Mouse (Mus musculus) lung, embryonic 15.5 days (tissue): ENCODE measurements around the gene Ins2. TPM values are rescaled to one million over a fixed set of nuclear protein-coding genes. Genes with fewer than 3 reads are reported as not detected.

Source experiments
- ATAC-seq: fragments of 200-750 bp; cut with Nextera tagmentation; 2 replicates; pipeline ENCODE4 v1.8.0; 2017; ENCODE audit warnings: moderate number of reproducible peaks, borderline replicate concordance; ENCODE audit not compliant: low FRiP score, low TSS enrichment; ENCODE audit errors: extremely low read depth
- H3K27ac ChIP-seq: fragments of 300-500 bp; sonication (generic); 2 replicates; pipeline ENCODE4 v1.5.1; 2015; ENCODE audit warnings: moderate library complexity, mild to moderate bottlenecking, inconsistent platforms
- H3K27me3 ChIP-seq: fragments of 300-500 bp; sonication (generic); 2 replicates; pipeline ENCODE4 v1.6.1; 2015; ENCODE audit warnings: inconsistent platforms
- H3K36me3 ChIP-seq: fragments of 300-500 bp; sonication (generic); 2 replicates; pipeline ENCODE4 v1.6.1; 2015; ENCODE audit warnings: inconsistent platforms
- H3K4me1 ChIP-seq: fragments of 300-500 bp; sonication (generic); 2 replicates; pipeline ENCODE4 v1.6.1; 2015; ENCODE audit warnings: inconsistent platforms
- H3K4me2 ChIP-seq: fragments of 300-500 bp; sonication (generic); 2 replicates; pipeline ENCODE4 v1.6.1; 2015; ENCODE audit warnings: inconsistent platforms, mild to moderate bottlenecking, moderate library complexity
- H3K4me3 ChIP-seq: fragments of 300-500 bp; sonication (generic); 2 replicates; pipeline ENCODE4 v1.5.1; 2015; ENCODE audit warnings: mild to moderate bottlenecking, inconsistent platforms
- H3K9ac ChIP-seq: fragments of 300-500 bp; sonication (generic); 2 replicates; pipeline ENCODE4 v1.6.1; 2015; ENCODE audit warnings: inconsistent platforms
- H3K9me3 ChIP-seq: fragments of 300-500 bp; sonication (generic); 2 replicates; pipeline ENCODE4 v1.6.1; 2016; ENCODE audit warnings: inconsistent platforms
- WGBS: fragments of 180-500 bp; shearing (Covaris S2); methylation state at CpG from one replicate; pipeline ENCODE4 v1.1.7; 2015; 5-methylcytosine and 5-hydroxymethylcytosine counted together
- polyA plus RNA-seq: library from polyadenylated mRNA; unstranded; fragments of >200 nt; fragmentation: Nextera tagmentation; extraction: Ambion mirVana; gene quantifications from 2 replicates; pipeline ENCODE4 v1.2.1, GENCODE M21; 2015

The Ins2 gene
- polyA plus RNA-seq, 1 experiment from 2014 or later: not detected

GRCm38 (mm10) chr7:142675141-142675540 lies 68.0 kb downstream of the Ins2 start:
- Histone ChIP-seq H3K27me3 (no peaks in the 10 kb centered on the region), H3K9me3 (peaks cover 9% of the 10 kb centered on the region; the same call in 1 of the 2 replicates), H3K4me1 (no peaks in the 10 kb centered on the region), H3K36me3 (no peaks in the 10 kb centered on the region), H3K9ac (no peak overlapping the region), H3K4me2 (no peak overlapping the region), H3K4me3 (no peak overlapping the region), H3K27ac (no peak overlapping the region)
- WGBS: 61% methylated on average over 6 of the region's 6 CpGs
- no peak for ATAC-seq

GRCm38 (mm10) chr7:142672120-142672519 lies 71.1 kb downstream of the Ins2 start:
- no peak overlapping the region for H3K4me3 ChIP-seq
- no peak overlapping the region for H3K27ac ChIP-seq
- no peak overlapping the region for H3K4me2 ChIP-seq
- 15% methylated on average over 4 of the region's 4 CpGs for WGBS
- no peaks in the 10 kb centered on the region for H3K4me1 ChIP-seq
- H3K9ac ChIP-seq: no peak overlapping the region
- no peak for ATAC-seq
- no peaks in the 10 kb centered on the region for H3K36me3 ChIP-seq
- peaks cover 19% of the 10 kb centered on the region for H3K9me3 ChIP-seq
- H3K27me3 ChIP-seq: 0 out of 2 replicates have a peak, but pooled peaks cover under 1% of the 10 kb centered on the region

GRCm38 (mm10) chr7:142671067-142671466 lies 72.1 kb downstream of the Ins2 start:
- no peaks in the 10 kb centered on the region for H3K4me1 ChIP-seq
- H3K9ac ChIP-seq: no peak overlapping the region
- H3K36me3 ChIP-seq: no peaks in the 10 kb centered on the region
- ATAC-seq: no peak
- H3K4me2 ChIP-seq: no peak overlapping the region
- no peak overlapping the region for H3K27ac ChIP-seq
- H3K27me3 ChIP-seq: peaks cover 11% of the 10 kb centered on the region
- 76% methylated on average over 1 of the region's 1 CpGs for WGBS
- H3K4me3 ChIP-seq: no peak overlapping the region
- H3K9me3 ChIP-seq: peaks cover 19% of the 10 kb centered on the region

GRCm38 (mm10) chr7:142669751-142670625 lies 73.2 kb downstream of the Ins2 start, which contains the start of gene Gm49394:
Gm49394 (minus strand) TSS chr7:142669942.
- no peak within 1 kb of the TSS for H3K4me2 ChIP-seq
- peaks cover 19% of the 10 kb centered on the region for H3K9me3 ChIP-seq
- 81% methylated on average over 23 of the region's 23 CpGs for WGBS
- no peak within 1 kb of the TSS for H3K27ac ChIP-seq
- ATAC-seq: no peak
- H3K9ac ChIP-seq: no peak within 1 kb of the TSS
- H3K27me3 ChIP-seq: peaks cover 21% of the 10 kb centered on the region
- no peak within 1 kb of the TSS for H3K4me3 ChIP-seq
- H3K36me3 ChIP-seq: no peaks in the 10 kb centered on the region
- no peaks in the 10 kb centered on the region for H3K4me1 ChIP-seq

GRCm38 (mm10) chr7:142668328-142668727 lies 74.9 kb downstream of the Ins2 start:
- peaks cover 9% of the 10 kb centered on the region for H3K4me1 ChIP-seq
- H3K9me3 ChIP-seq: peaks cover 19% of the 10 kb centered on the region
- no peaks in the 10 kb centered on the region for H3K36me3 ChIP-seq
- peaks cover 38% of the 10 kb centered on the region for H3K27me3 ChIP-seq
- ATAC-seq: no peak
- WGBS: 84% methylated on average over 1 of the region's 1 CpGs
- no peak overlapping the region for H3K4me3 ChIP-seq
- H3K27ac ChIP-seq: no peak overlapping the region
- H3K4me2 ChIP-seq: no peak overlapping the region
- H3K9ac ChIP-seq: no peak overlapping the region

- H3K27ac ChIP-seq: no peak overlapping the region
- ATAC-seq: no peak
- H3K27me3 ChIP-seq: peaks cover 46% of the 10 kb centered on the region
- H3K9ac ChIP-seq: no peak overlapping the region
- H3K9me3 ChIP-seq: peaks cover 19% of the 10 kb centered on the region
- H3K4me2 ChIP-seq: no peak overlapping the region
- no peak overlapping the region for H3K4me3 ChIP-seq
- peaks cover 9% of the 10 kb centered on the region for H3K4me1 ChIP-seq
- 96% methylated on average over 18 of the region's 18 CpGs for WGBS
- H3K36me3 ChIP-seq: no peaks in the 10 kb centered on the region
These were observed 75.7 kb downstream of the Ins2 start for GRCm38 (mm10) chr7:142667521-142667920.

GRCm38 (mm10) chr7:142666659-142667058 lies 76.5 kb downstream of the Ins2 start, which contains the start of gene Igf2:
Igf2 (minus strand) TSS chr7:142666816.
- no peaks in the 10 kb centered on the region for H3K36me3 ChIP-seq
- H3K9me3 ChIP-seq: peaks cover 19% of the 10 kb centered on the region
- WGBS: 44% methylated on average over 2 of the region's 2 CpGs
- no peak within 1 kb of the TSS for H3K4me2 ChIP-seq
- H3K4me1 ChIP-seq: peaks cover 9% of the 10 kb centered on the region
- no peak within 1 kb of the TSS for H3K4me3 ChIP-seq
- H3K9ac ChIP-seq: no peak within 1 kb of the TSS
- peaks cover 55% of the 10 kb centered on the region for H3K27me3 ChIP-seq
- no peak within 1 kb of the TSS for H3K27ac ChIP-seq
- ATAC-seq: 0 out of 2 replicates have a peak, but pooled peaks have one; percentile 23

GRCm38 (mm10) chr7:142666109-142666508 lies 77.1 kb downstream of the Ins2 start:
- Histone ChIP-seq H3K36me3 (no peaks in the 10 kb centered on the region), H3K4me2 (no peak overlapping the region), H3K27ac (no peak overlapping the region), H3K4me1 (peaks cover 9% of the 10 kb centered on the region), H3K9me3 (peaks cover 17% of the 10 kb centered on the region), H3K27me3 (peaks cover 60% of the 10 kb centered on the region), H3K9ac (no peak overlapping the region), H3K4me3 (no peak overlapping the region)
- 66% methylated on average over 4 of the region's 4 CpGs for WGBS
- no peak for ATAC-seq

- Histone ChIP-seq H3K4me2 (no peak overlapping the region), H3K9me3 (peaks cover 12% of the 10 kb centered on the region), H3K36me3 (no peaks in the 10 kb centered on the region), H3K4me3 (no peak overlapping the region), H3K4me1 (peaks cover 16% of the 10 kb centered on the region), H3K9ac (no peak overlapping the region), H3K27me3 (peaks cover 68% of the 10 kb centered on the region), H3K27ac (no peak overlapping the region)
- no peak for ATAC-seq
- 72% methylated on average over 5 of the region's 5 CpGs for WGBS
These were observed 77.8 kb downstream of the Ins2 start for GRCm38 (mm10) chr7:142665364-142665763.

- Histone ChIP-seq H3K9me3 (peaks cover 4% of the 10 kb centered on the region), H3K9ac (no peak overlapping the region), H3K4me2 (peak overlapping the region; percentile 62), H3K4me1 (peaks cover 24% of the 10 kb centered on the region), H3K36me3 (no peaks in the 10 kb centered on the region), H3K4me3 (peak overlapping the region; percentile 39), H3K27me3 (peaks cover 76% of the 10 kb centered on the region), H3K27ac (no peak overlapping the region)
- 12% methylated on average over 9 of the region's 9 CpGs for WGBS
- no peak for ATAC-seq
These were observed 78.6 kb downstream of the Ins2 start for GRCm38 (mm10) chr7:142664465-142665029.

GRCm38 (mm10) chr7:142663931-142664421 lies 79.2 kb downstream of the Ins2 start:
- Histone ChIP-seq H3K9me3 (no peaks in the 10 kb centered on the region), H3K9ac (peak overlapping the region; percentile 37), H3K4me1 (peaks cover 30% of the 10 kb centered on the region), H3K4me2 (peak overlapping the region; percentile 62), H3K27ac (no peak overlapping the region), H3K27me3 (peaks cover 82% of the 10 kb centered on the region), H3K4me3 (peak overlapping the region; percentile 39), H3K36me3 (no peaks in the 10 kb centered on the region)
- ATAC-seq: no peak
- under 1% methylated on average over 53 of the region's 53 CpGs for WGBS

- ATAC-seq: no peak
- no peak overlapping the region for H3K27ac ChIP-seq
- peak overlapping the region; percentile 39; the same call in 1 of the 2 replicates for H3K4me3 ChIP-seq
- no peak overlapping the region for H3K9ac ChIP-seq
- 43% methylated on average over 5 of the region's 5 CpGs for WGBS
- peak overlapping the region; percentile 62; the same call in 1 of the 2 replicates for H3K4me2 ChIP-seq
- peaks cover 90% of the 10 kb centered on the region for H3K27me3 ChIP-seq
- H3K4me1 ChIP-seq: peaks cover 36% of the 10 kb centered on the region
- no peaks in the 10 kb centered on the region for H3K36me3 ChIP-seq
- no peaks in the 10 kb centered on the region for H3K9me3 ChIP-seq
These were observed 80.0 kb downstream of the Ins2 start for GRCm38 (mm10) chr7:142663151-142663550.
